Mouse (Mus musculus): ENCODE results near the gene Treh.

DNA sequence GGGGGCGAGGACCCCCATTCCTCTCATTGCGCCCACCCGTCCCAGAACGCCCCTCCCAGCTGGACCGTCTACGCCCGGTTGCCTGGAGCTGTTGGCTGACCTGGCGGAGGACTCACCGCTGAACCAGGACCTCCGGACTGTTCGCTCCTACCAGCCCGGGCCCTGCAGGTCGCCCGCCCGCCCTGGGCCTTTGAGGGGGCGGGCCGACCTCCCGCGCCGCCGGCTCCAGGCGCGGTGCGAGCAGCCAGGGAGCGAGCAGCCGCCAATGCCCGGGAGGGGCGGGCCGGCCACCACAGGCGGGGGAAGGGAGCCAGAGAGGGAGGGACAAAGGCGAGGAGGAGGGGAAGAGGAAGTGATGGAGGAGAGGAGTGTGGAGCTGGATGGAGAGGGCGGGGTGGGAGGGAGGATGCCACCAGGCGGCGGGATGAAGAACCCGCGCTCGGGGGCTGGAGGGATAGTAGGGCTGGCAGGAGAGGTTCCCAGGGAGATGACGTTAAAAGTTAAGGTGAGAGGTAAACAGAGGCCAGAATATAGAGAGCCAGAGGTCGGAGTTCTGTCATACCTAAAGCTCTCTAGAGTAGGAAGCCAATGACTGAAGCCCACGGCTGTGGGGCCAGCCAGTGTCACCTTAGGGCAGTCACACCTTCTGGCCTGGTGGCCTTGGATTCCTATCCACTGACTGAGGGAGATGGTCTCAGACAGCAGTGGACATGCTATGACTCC is 48.3 kb downstream of the Treh start:
- TF ChIP-seq CTCF (conservative IDR thresholded peaks at IDR 0.05; ENCODE audit: insufficient read depth, insufficient read length, low read depth, low read length) = 0 out of 2 replicates have a peak, but pooled peaks have one; percentile 6
- TF ChIP-seq POLR2A (IDR thresholded peaks at IDR 0.05; ENCODE audit: low read depth, low read length) = no peak

Measured in kidney, adult 2 months (tissue).